Mouse (Mus musculus) cerebellum, postnatal 4 days (tissue): Measurements from ENCODE around the gene Sun2.
A peak's percentile ranks its signal among the peaks of the same experiment; 100 is the strongest.

Source experiments
- DNase-seq, 2 experiments: peaks; one replicate each; pipeline ENCODE4 v3.0.0; 2022; ENCODE audit warnings: low spot score in 2 of 2, mixed read lengths in 1 of 2

Sun2 gene

DNA sequence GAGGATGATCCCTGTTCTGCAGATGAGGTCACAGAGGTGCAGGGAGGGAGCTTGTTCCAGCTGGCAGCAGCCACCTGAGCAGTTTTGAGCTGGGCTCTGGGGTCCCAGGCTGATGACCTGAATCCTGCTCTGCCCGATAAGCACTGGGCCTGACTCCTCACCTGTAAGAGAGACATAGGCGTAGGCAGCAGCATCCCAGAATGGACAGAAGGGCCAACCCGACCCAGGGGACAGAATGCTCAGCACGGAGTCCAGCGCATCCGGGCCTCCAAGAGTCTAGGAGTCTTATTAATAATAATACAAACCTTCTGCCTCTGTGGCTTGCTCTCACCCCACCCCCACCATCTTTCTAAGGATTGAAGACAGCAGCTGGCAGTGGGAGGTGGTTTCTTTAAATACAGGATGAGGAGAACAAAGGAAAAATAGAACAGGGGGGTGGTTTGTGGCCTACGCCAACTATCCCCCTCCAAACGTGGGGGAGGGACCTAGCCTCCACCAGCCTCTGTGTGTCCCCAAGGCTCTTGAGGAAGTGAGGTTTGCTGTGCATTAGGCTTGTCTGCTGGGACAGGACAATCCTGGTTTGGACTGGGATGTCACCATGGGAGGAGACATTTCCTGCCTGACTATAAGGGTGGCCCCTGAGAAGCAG, 13.8 kb upstream of the Sun2 start:
- no peak for DNase-seq

DNA sequence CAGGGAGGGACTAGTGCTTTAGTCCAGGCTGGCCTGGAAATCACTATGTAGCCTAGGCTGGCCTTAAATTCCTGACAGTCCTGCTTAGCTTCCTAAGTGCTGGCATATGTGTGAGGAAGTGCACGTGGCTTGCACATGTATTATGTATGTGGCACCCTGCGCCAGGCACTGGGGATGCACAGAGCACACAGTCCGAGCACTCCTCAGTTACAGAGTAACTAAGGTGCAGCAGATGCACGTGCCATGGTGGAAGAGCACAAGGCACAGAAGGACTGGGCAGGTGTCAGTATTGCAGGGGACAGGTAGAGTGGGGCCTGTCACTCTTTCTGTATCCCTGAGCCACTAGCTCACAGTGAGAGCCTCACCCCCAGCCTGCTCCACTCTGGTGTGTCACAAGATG, 12.8 kb upstream of the Sun2 start:
- DNase-seq = no peak

DNA sequence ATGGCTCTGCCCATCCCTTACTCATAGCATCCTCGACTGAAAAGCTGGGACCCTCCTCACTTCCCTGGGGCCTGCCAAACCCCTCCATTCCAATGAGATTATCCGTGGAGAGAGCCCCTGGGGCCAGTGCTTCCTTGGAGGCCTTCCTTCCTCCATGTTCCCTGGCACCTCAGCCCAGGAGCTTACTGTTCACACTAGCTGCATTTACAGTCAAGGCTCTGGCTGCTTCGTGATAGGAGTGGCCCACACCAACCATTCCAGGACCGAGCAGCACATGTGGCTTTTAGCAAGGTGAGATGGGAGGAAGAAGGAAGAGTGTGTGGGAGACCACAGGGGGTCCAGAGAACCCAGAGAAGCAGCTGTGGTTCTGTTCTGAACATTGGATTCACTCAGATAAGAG, 11.5 kb upstream of the Sun2 start:
- no peak for DNase-seq

DNA sequence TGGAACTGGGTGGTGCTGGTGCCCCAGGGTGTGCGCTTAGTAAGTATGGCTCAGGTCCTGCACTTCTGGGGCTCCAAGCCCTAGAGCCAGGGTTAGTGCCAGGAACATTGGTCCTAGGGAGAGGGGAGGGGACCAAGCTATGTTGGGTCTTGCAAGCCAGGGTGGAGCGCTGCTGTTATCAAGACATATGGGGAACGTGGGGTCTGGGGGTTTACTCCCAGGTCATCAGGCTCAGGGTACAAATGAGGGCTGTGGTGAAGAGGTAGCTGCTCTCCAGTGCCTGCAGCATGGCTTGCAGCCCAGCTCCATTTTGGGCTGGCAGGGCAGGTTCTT, 11.1 kb upstream of the Sun2 start:
- no peak for DNase-seq

DNA sequence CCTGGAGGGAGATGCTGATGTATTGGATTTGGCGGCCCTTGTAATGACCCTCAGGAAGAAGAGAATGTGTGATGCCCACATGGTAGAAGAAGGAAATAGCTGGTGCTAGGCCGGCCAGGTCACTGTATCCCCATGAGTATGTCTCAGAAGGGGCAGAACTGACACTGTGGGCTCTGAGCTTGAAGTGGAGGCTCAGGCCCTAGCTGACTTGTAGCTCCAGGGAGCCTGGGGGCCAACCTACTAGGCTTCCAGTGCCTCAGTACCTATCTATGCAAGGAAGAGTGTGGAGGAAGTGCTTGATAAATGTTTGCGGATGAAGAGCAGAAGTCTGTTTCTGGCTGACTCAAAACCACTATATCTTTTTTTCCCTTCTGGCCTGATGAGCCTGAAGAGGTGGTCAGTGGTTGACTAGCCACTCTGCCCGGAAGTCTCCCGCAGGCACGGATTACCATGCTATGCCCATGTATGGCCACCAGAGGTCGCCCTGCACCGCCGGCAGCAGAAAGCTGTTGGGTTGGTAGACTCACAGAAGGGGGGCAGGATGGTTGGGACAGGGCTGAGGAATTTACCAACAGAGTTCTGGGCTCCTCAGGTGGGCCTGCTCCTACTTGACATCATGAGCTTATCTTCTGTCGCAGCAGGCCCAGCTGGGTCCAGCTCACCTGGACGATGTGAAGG, 10.5 kb upstream of the Sun2 start:
- peak; percentile 64 to 82 for DNase-seq

DNA sequence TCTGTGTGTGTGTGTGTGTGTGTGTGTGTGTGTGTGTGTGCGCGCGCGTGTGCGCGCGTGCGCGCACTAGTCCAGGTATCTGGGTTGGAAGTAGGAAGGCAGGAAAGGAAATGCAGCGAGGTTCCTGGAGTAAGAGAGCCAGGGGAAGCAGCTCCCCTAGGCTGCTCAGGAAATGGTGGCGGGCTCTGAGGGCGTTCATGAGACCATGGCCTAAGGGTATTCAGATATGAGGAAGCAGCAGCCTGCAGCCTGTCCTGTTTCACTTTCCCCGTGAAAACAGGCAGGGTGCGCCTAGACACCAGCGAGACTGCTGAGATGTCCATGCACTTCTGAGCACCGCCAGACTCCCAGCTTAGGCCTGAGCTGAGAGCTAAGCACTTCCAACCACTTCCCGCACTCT, 9.4 kb upstream of the Sun2 start:
- no peak for DNase-seq

DNA sequence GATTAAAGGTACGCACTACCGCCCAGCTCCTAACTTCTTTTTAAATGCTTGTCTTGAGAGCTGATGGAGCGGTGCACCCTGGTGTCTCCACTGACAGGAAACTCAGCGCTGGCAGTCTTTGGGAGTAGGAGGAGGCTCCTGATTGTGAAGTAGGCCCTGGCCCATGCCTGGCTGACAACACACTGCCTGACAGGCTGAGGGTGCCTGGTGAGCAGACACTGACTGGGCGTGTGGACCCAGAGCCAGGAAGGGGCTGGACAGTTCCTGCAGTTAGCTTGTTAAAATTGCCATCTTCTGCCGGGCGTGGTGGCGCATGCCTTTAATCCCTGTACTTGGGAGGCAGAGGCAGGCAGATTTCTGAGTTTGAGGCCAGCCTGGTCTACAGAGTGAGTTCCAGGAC, 7.9 kb upstream of the Sun2 start:
- DNase-seq = no peak

DNA sequence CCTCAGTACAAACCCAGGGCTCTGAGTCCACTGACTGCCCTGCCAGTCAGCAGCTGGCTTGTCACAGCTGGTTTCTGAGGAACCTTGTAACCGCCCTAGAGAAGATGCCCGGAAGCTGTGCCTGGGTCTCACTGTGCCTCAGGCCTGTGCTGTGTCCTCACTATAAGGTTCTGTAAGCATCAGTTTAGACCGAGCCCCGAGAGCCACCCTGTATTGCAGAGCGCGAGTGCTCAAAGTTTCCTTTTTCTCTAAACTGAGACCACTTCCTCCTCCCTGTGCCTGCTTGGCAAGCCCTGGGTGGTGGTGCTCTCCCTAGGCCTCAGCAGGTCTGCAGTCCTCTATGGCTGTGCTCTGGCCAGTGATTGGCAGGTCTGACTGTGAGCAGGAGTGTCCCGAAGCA, 6.8 kb upstream of the Sun2 start:
- no peak for DNase-seq

DNA sequence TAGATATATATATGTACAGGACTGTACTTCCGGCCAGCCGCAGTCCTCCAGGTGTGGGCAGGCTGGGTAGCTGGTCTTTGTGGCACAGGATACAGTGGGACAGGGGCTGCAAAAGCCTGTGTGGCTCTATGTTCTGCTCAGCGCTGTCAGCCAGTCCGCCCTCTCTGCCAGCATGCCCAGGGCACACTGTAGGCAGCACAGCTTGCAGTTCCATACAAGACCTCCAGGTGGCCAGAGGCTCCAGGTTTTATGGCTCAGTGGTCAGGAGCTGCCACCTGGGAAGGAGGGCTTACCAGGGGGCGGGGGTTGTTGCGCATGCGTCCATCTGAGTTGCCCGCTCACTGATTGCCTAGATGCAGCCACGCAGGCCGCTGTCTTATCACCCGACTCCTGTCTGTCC, 5.7 kb upstream of the Sun2 start:
- peak in 1 of 2 experiments; percentile 48 for DNase-seq

DNA sequence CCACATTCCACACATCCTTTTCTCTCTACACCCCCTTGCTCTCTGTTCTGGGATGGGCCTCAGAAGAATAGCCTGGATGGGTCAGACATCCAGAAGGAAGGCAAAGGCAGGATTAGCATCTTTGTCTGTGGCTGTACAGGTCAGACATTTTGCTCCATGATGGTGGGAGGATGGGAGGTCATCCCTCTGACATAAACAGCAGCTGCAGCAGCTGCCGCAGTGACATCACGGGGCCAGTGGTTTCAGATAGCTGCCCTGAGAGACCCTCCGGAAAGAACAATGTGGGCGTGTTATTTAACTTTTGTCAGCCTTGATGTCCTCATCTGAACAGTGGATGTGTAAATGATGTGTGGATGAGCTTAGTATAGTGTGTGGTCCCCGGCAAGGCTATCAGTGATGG, 3.5 kb upstream of the Sun2 start:
- no peak for DNase-seq

DNA sequence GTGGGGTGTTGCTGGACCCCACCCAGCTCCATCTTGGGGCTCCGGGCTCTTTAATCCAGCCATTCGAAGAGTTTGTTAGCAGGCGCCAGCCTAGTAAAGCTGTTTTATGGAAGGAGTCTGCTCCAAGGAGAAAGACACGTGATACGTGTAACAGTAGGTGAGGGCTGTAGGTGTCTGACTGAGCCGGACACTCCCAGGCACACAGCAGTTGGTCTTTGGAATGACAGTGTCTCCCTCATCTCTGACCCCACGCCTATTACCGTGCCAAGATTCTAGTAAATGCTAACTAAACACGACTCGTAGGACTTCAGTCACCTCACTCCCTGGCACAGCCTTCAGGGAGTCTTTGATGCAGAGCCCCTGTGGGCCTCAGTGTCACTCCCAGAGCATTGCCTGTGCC, 3.0 kb upstream of the Sun2 start:
- no peak for DNase-seq

DNA sequence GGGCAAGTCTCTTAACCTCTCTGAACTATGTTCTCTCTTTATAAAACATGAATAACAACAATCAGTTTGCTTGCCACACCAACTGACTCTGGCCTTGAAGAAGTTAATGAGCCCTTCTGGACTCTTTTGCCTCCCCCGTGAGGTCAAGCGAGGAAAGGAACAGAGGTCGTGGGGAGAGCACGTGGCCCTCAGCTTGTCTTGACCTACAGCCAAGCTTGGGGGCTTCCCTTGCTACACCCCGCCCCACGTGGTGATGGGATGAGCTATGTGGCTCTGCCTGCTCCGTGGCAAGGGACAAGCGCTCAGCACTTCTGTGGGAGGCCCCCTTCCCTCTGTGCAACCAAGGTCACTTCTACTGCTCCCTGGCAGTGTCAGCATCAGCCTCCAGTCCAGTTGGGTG, 2.4 kb upstream of the Sun2 start:
- DNase-seq = no peak

DNA sequence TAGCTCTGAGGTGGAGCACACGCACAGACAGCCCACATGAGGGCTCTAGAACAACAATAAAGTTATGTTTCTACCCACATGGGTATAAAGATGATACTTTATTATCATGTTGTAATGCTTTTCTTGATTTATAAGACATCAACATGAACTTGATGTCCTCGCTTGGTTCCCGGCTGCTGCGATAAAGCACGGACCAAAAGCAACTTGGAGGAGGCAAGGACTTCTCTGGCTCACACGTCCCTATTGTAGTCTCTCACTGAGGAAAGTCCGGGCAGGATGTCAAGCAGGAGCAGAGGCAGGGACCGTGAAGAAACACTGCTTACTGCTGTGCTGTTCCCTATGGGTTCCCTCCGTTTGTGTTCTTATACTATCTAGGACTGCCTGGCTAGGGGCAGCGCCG, 1.7 kb upstream of the Sun2 start:
- DNase-seq = no peak

DNA sequence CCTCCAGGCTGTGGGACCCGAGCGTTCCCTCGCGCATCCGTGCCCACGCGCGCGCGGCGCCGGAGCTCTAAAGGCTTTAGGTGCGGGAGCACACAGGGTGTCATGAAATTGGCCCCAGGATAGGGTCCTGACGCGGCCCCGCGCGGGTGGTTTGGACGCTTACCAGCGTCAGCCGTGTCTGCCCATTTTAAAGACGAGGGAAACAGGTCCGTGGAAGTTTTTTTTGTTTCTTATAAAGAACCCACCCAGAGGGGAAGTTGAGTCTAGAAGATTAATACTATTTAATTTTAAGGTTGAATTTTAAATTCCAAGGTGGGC, 329 bp upstream of the Sun2 start:
- DNase-seq = no peak

DNA sequence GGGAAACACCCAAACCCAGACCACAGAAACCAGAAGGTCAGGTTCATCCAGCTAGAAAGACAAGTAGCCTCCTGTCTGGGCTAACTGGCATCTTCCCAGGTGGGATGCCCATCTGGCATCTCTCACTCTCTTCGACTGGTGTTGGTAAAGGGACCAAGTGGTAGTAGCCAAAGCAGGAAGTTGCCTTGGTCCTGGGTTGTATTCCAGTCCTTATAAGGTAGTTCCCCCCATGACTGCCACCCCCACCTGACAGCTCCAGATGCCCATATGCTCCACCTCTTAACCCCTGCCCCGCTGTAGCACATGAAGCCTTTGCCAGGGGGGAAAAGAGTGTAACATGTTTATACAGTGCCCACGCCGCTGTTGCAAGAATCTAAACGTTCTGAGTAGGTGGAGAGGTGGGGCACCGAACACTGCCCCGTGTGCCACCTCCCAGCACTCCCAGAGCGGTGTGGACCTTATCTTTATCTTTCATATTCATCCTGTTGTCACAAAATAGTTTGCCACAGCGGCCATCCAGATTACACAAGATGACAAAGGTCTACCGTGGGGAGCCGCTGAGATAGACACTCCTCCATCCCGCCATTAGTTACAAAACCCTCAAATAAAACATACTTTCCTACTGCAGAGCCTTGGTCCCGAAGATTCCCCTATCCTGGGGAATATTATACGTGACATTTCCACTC, 1.0 kb downstream of the Sun2 start:
- DNase-seq = no peak

DNA sequence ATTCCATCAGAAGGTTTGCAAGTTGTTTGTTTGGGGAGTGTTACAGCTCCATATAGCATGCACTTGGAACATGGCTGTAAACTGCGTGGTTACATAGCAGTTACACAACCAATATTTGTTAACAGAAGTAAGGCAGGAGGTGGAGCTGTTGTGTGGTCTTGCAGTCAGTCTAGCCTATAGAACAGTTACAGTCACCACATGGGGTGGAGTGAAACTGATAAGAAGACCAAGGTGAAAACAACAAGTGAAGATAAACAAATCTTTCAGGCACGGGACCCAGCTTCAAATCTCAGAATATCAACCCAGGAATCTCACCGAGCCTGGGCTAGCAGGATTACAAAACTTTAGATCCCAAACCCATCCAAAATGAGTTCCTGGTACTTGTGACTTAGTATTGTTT, 1.6 kb downstream of the Sun2 start:
- DNase-seq = no peak

DNA sequence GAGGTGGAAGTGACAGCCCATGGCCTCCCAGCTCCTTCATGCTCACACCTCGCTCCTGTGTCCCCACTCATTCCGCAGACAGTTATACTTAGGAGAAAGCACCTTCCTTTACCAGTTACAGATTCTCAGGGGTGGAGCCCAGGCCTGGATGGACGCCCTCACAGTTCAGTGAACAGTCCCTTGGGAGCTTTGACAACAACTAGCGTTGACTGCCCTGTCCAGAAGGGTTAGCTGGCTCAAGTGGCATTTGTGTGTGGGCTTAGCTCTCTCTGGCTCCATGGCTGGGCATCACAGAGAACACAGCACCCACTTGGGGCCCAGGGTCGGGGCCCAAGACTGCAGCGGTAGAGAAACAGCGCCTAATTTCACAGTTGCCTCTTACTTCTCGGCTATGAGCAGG, 8.0 kb downstream of the Sun2 start:
- DNase-seq = no peak

DNA sequence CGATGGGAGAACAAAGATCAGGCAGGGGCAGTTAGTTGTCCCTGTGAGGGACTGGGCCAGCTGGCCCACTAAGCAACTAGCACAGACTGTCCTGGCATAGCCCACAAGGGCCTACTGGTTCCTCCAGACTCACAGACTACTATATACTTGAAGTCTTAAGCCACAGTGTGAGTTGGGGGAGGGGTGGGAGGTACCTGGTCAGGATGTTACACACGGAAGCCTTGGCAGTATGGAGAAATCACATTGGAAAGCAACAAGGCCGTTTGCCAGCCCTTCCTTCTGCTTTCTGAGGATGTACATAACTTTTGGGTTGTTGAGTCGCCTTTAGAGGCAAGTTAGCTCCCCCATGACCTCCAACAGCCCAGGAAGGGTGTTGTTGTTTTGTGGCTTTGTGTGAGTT, 8.7 kb downstream of the Sun2 start:
- no peak for DNase-seq

DNA sequence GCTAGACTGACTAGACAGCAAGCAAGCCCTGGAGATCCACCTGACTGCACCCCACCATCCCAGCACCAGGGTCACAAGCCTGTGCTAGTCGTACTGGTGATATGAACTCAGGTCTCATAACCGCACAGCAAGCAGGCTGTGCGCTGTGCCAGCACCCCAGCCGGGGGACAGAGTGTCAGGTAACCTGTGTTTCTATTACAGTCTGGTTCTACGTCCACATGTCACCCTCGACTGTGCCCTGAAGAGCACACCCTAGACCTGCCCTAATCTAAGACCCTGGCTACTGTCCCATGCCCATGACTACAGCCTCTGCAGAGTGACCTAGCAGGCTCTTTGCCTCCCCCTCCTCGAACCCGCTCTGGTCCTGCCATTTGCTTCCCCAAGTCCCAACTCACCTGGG, 9.1 kb downstream of the Sun2 start:
- no peak for DNase-seq

DNA sequence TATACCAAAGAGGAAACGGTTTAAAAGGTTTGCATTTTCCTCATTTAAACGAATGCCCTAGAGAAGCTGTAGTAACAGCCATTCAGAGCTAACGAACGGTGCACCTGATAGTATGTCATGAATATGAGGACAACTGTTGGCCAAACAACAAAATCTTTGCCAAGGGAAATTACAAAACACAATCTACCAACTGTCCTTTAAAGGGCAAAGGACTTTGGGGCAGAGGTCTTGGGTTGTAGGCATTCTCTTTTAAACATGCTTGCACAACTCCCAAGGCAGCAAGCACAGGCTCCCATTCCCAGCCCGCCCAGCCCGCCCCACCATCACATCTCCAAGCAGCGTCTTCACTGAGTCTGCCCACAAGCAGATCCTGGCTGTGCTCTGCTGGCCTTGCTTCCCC, 10.8 kb downstream of the Sun2 start:
- DNase-seq = no peak

DNA sequence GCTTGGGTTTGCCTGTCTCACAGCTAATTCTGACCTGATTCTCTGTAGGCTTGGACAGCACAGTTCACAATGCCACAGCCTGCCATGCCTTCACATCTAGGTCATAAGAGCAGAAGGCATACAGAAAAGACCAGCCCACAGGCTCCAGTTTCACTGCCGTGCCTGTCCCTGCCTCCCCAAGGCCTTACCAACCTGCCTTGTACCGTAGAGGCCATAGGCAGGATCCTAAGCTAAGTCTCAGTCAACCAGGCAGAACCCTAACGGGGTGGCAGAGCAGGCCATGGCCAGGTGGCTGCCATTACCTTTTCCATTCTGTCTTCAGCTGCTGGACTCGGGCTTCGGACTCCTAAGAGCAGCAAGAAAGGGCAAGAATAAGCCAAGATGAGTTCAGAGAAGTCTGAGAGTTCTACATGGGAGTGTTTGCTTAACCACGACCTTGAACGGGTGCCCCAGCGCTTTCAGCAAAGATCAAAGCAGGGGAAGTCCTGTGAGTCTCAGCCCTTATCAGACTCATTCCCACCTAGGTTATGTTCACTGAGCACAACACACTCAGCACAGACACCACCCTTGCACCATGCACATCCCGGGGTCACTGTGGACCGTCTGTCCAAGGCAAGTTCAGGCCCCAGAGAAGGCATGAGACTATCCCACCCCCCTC, 13.5 kb downstream of the Sun2 start:
- no peak for DNase-seq

DNA sequence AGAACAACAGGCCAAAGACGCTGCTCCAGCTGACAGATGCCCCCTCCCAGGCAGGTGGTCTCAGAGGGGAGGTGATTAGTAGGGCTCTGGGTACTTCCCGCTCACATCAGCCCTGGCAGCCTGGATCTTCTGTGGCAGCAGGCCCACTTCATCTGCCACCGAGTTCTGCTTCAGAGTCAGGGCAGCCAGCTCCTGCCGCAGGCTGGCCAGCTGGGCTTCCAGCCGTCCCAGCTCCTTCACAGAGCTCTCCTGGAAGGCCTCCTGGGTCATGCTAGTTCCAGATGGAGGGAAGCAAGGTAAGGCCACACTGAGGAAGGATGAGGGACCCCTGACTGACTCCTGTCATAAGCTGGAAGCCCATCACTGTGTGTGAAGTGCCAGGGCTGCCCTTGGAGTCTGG, 14.0 kb downstream of the Sun2 start:
- DNase-seq = peak in 1 of 2 experiments; percentile 59

DNA sequence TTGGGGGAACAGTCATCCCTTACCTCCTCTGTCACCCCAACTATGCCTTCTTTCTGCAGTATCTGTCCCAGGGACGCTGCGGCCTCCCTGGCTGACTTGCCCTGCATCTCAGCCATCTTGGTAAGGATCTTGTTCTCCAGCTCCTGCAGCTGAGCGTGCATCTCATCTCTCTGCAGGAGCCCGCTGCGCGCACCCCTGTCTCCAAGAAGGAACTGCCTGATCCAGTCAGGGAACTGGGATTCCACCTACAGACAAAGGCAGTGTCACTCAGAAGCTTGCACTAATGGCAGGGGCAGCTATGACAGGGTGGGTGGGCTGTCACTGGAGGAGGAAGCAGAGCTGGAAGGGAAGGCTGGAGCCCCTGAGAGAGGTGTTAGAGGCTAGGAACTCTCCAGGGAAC, 14.5 kb downstream of the Sun2 start:
- no peak for DNase-seq
